Mouse (Mus musculus) left cerebral cortex, postnatal 36 days (tissue): ENCODE measurements around the gene Tktl1. TPM values are rescaled to one million over a fixed set of nuclear protein-coding genes. Genes with fewer than 3 reads are reported as not detected.
"Not testable (repeated sequence)": the region's sequence is repeated elsewhere in the genome, so short reads cannot be mapped to it uniquely, and the experiment has no call there.

ENCODE experiments used
- DNase-seq, 2 experiments: peaks; one replicate each; pipeline ENCODE4 v3.0.0; 2021 to 2022; ENCODE audit warnings: low spot score in 2 of 2, mixed read lengths in 1 of 2
- intact Hi-C: fragments of 180-260 bp; cut with DNase I; formaldehyde crosslinking; loops from one replicate; pipeline ENCODE4 v1.15.1; 2025
- total RNA-seq, 2 experiments: library from RNA; stranded (reverse); gene quantifications; 2 replicates each; pipeline ENCODE4 v1.2.3; 2021

Gene Tktl1
- not detected for total RNA-seq

- DNase-seq = no peak
- intact Hi-C loops = no loop called here
These were observed at the start of gene Tktl1 for GRCm38 (mm10) chrX:74176959-74177358. TSS of gene Tktl1 (plus strand) at chrX:74177259.

- intact Hi-C loops, DNase-seq: not testable (repeated sequence)
These were observed 41.8 kb upstream of the Tktl1 start, which contains the start of gene Mecp2 for GRCm38 (mm10) chrX:74135263-74135662. TSS of gene Mecp2 (minus strand) at chrX:74135363.

GRCm38 (mm10) chrX:74167738-74168137 lies 9.3 kb upstream of the Tktl1 start, which contains the start of gene Tex28:
TSS of gene Tex28 (minus strand) at chrX:74167838.
- no peak for DNase-seq
- intact Hi-C loops = no loop called here

- intact Hi-C loops = no loop called here
- DNase-seq = no peak
These were observed 26.5 kb downstream of the Tktl1 start for GRCm38 (mm10) chrX:74203556-74203955.

GRCm38 (mm10) chrX:74218496-74218895 lies 41.4 kb downstream of the Tktl1 start:
- intact Hi-C loops = no loop called here

DNA sequence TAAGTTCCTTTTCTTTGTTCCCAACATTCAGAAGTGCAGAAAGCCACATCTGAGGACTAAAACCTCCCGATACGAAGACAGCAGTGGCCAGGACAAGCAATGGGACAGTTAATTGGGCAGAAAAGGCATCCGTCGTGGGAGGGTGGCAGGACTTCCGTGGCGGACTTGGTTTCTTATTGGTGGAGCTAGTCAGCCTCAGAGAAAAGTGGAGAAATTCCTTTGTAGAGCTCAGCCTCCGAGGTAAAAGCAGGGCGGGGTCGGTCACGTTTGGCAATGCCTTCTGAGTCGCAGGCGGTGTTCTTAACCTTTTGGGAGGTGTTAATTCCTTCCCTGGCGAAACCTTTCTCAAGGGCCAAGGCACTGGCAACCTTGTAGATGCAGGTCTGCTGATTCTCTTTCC lies 42.4 kb downstream of the Tktl1 start:
- no peak for DNase-seq
- intact Hi-C loops = no loop called here

More at GRCm38 (mm10) chrX:74218496-74218895, 41.4 kb downstream of the Tktl1 start:
- DNase-seq = no peak

DNA sequence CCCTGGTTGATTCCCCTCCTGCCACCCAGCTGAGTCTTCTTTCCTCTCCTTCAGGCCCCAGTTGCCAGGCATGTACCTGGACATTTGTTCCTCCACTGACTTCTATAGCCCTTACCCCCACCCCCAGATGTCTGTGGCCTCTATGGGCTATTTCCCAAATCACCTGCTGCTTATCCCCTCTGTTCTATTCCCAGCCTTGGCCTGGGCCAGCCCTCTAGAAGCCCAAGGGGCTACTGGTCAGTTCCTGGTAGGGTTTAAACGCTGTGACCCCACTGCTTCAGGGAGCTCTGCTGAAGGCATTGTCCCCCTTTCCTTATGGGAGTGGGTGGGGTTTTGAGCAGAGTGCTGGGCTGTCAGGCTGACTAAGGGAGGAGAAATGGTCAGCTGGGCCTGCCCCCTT lies 43.0 kb downstream of the Tktl1 start:
- DNase-seq, intact Hi-C loops: not testable (repeated sequence)

- intact Hi-C loops = no loop called here
- DNase-seq = no peak
These were observed 53.0 kb downstream of the Tktl1 start for GRCm38 (mm10) chrX:74230038-74230437.

DNA sequence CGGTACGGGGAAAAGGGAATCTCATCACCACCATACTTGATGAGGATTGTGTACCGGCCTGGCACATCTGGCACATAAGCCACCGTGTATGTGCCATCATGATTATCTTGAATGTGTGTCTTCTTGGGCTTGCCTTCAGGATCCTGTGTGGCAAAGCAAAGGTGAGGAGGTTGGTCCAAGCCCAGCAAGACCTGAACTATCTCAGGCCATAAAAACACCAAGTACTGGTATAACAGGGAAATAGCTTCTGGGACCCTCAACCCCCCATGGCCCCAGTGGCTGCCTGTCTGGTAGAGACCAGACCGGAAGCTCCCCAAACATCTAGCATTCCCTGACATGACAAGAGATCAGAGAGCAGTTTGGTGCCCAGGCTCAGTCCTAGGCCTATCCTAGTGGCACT lies 56.1 kb downstream of the Tktl1 start:
- no peak for DNase-seq
- intact Hi-C loops = no loop called here

- intact Hi-C loops = loop anchor here (5.0 to 10.0 kb wide), 2 partner anchors 118 to 276 kb away; partner anchors contain the start of gene Hcfc1
- no peak for DNase-seq
These were observed 63.3 kb downstream of the Tktl1 start for GRCm38 (mm10) chrX:74240332-74240731.

- intact Hi-C loops = loop anchor here (5.0 to 10.0 kb wide), 2 partner anchors 121 to 279 kb away; partner anchors contain the start of gene Hcfc1
- DNase-seq = no peak
These were observed 66.3 kb downstream of the Tktl1 start for GRCm38 (mm10) chrX:74243396-74243795.

DNA sequence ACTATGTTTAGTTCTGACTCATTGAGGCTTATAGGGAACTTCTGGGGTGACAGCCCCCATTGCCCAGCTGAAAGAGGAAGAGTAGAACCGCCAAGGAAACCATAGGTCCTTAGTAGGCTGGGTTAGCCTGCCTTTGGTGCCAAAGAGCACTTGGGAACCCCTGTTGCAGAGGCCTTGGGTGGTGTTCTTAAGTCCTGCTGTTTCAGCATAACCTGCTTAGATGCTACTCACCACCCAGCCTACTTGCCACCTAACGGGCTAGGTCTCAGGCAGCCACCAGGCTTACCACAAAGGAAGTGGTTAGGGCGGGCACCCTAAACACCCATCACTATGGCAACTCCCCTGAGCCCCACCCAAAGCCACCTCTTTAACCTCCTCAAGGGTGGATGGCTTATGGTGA lies 66.7 kb downstream of the Tktl1 start:
- DNase-seq = no peak
- intact Hi-C loops = loop anchor here (5.0 to 10.0 kb wide), 2 partner anchors 122 to 279 kb away; partner anchors contain the start of gene Hcfc1

GRCm38 (mm10) chrX:74244614-74245083 lies 67.6 kb downstream of the Tktl1 start:
- DNase-seq = no peak

GRCm38 (mm10) chrX:74245107-74245506 lies 68.0 kb downstream of the Tktl1 start:
- intact Hi-C loops = loop anchor here (10.0 kb wide), 1 partner anchor 280 kb away; the partner anchor contains the start of gene Hcfc1
- DNase-seq = no peak

More at GRCm38 (mm10) chrX:74244614-74245083, 67.6 kb downstream of the Tktl1 start:
- intact Hi-C loops = loop anchor here (5.0 to 10.0 kb wide), 2 partner anchors 122 to 280 kb away; partner anchors contain the start of gene Hcfc1

GRCm38 (mm10) chrX:74245687-74246086 lies 68.6 kb downstream of the Tktl1 start:
- DNase-seq = peak; percentile 53 to 55
- intact Hi-C loops = loop anchor here (10.0 kb wide), 1 partner anchor 281 kb away; the partner anchor contains the start of gene Hcfc1

GRCm38 (mm10) chrX:74246213-74246681 lies 69.2 kb downstream of the Tktl1 start:
- intact Hi-C loops = loop anchor here (10.0 kb wide), 1 partner anchor 281 kb away; the partner anchor contains the start of gene Hcfc1
- DNase-seq = peak; percentile 82 to 83

DNA sequence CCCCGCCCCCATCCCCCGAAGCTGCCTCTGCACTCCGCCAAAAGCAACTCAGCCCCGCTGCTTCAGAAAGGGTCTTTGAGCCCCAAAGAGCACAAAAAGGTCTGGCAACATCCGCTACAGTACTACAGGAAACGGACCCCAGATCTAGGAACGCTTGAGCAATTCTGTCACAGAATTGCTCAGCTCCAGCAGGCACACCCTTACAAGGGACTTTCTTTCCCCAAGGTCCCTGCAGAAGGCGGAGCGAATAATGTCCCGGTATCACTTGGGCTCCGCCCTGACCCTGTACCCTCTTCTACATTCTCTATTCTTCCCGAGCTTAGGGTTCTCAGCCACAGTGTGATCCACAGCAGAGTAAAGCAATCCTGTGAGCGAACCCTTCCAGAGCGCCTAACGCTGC lies 69.6 kb downstream of the Tktl1 start:
- intact Hi-C loops = loop anchor here (10.0 kb wide), 1 partner anchor 282 kb away; the partner anchor contains the start of gene Hcfc1
- no peak for DNase-seq

- peak in 1 of 2 experiments; percentile 22 for DNase-seq
- intact Hi-C loops = loop anchor here (2.0 to 10.0 kb wide), 2 partner anchors 164 to 284 kb away; partner anchors contain the start of gene Hcfc1
These were observed 71.6 kb downstream of the Tktl1 start for GRCm38 (mm10) chrX:74248651-74249050.

- DNase-seq = peak; percentile 59 to 63
- intact Hi-C loops = loop anchor here (2.0 to 10.0 kb wide), 2 partner anchors 163 to 285 kb away; partner anchors contain the start of gene Hcfc1
These were observed 72.6 kb downstream of the Tktl1 start, which contains the start of gene Flna for GRCm38 (mm10) chrX:74249615-74250014. TSS of gene Flna (minus strand) at chrX:74249820.

- intact Hi-C loops = no loop called here
- peak; percentile 85 to 87 for DNase-seq
These were observed 77.3 kb downstream of the Tktl1 start, which contains the start of gene Emd for GRCm38 (mm10) chrX:74254153-74254887. TSS of gene Emd (plus strand) at chrX:74254687.
